Mouse (Mus musculus): Measurements from ENCODE around the gene Tmem191c.

The Tmem191c gene

DNA sequence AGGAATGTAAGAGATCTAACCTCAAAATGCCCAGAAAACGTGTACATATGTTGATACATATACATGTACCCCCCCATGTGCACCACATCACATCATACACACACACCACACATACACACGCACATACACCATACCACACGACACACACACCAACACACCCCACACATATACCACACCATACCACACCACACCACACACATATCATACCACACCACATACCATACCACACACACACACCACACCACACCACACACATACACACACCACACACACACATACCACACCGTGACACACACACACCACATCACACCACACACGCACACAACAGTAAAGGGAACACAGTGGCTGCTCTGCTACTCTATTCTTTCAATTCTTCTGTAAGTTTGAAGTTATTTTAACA is 56.0 kb downstream of the Tmem191c start:
- DNase-seq: no peak
